Mouse (Mus musculus): ENCODE data around the gene Pabpn1l. TPM values are rescaled to one million over a fixed set of nuclear protein-coding genes. Genes with fewer than 3 reads are reported as not detected.

Pabpn1l gene
- polyA plus RNA-seq, 1 experiment from 2014 or later, result not detected

DNA sequence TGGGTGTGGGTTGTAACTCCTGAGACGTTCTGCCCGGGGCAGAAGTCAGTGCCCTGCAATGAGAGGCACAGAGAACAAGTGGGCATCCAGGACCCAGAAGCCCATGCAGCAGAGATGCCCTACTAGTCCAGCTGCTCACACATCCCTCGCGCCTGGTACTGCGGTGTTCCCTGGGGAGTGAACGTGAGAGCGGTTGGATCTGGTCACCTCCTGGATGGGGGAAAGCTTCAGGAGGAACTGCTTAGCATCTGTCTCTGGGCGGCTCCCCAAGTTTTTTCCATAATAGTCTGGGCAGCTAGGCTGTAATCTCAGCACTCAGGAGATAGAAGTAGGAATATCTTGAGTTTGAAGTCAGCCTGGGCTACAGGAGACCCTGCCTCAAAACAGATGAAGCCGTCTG lies 37.6 kb downstream of the Pabpn1l start:
- no peak for ATAC-seq (replicated peaks; ENCODE audit: insufficient number of reproducible peaks, low FRiP score, low TSS enrichment)
- H3K27ac ChIP-seq (ENCODE audit: low read depth, low read length), result no peak overlapping the region
- H3K27me3 ChIP-seq (ENCODE audit: control insufficient read depth, insufficient read depth, low read length), result no peaks in the 10 kb centered on the region
- 67% methylated on average over 9 of the region's 9 CpGs for whole genome bisulfite sequencing (ENCODE audit: insufficient replicate concordance)
- H3K4me3 ChIP-seq (ENCODE audit: low read depth, low read length), result no peak overlapping the region
- no peaks in the 10 kb centered on the region for H3K9me3 ChIP-seq (replicated peaks; ENCODE audit: control insufficient read depth, low read length)
- peaks cover 2% of the 10 kb centered on the region; the same call in 1 of the 2 replicates for H3K4me1 ChIP-seq (ENCODE audit: control insufficient read depth, insufficient read depth, low read length)
- no peaks in the 10 kb centered on the region for H3K36me3 ChIP-seq (ENCODE audit: control insufficient read depth, insufficient read depth, low read length)
- H3K4me2 ChIP-seq, result no peak overlapping the region
- no peak overlapping the region for H3K9ac ChIP-seq (ENCODE audit: low read depth, low read length)

DNA sequence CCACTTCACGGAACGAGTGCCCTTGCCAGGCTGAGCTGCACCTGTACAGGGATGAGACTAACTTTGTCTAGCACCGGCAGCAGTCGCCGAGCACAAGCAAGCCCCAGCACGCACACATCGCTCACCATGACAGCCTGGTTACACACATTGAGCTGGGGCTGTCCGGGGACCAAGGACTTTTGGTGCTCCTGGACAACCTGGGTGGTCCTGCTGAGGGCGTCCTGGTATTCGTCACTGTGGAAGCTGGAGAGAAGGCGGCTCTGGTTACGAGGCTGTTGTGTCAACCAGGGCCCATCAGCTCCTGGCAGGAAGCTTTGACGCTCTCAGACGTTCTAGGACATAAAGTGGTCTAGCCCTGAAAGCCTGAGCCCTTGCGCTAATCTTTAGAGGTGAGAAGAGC lies 41.6 kb downstream of the Pabpn1l start:
- Histone ChIP-seq H3K27ac (ENCODE audit: low read depth, low read length) (no peak overlapping the region), H3K36me3 (ENCODE audit: control insufficient read depth, insufficient read depth, low read length) (no peaks in the 10 kb centered on the region), H3K27me3 (ENCODE audit: control insufficient read depth, insufficient read depth, low read length) (no peaks in the 10 kb centered on the region), H3K9ac (ENCODE audit: low read depth, low read length) (no peak overlapping the region), H3K4me3 (ENCODE audit: low read depth, low read length) (no peak overlapping the region), H3K4me2 (no peak overlapping the region), H3K4me1 (ENCODE audit: control insufficient read depth, insufficient read depth, low read length) (peaks cover 15% of the 10 kb centered on the region), H3K9me3 (replicated peaks; ENCODE audit: control insufficient read depth, low read length) (no peaks in the 10 kb centered on the region)
- 47% methylated on average over 15 of the region's 15 CpGs for WGBS (ENCODE audit: insufficient replicate concordance)
- no peak for ATAC-seq (replicated peaks; ENCODE audit: insufficient number of reproducible peaks, low FRiP score, low TSS enrichment)

DNA sequence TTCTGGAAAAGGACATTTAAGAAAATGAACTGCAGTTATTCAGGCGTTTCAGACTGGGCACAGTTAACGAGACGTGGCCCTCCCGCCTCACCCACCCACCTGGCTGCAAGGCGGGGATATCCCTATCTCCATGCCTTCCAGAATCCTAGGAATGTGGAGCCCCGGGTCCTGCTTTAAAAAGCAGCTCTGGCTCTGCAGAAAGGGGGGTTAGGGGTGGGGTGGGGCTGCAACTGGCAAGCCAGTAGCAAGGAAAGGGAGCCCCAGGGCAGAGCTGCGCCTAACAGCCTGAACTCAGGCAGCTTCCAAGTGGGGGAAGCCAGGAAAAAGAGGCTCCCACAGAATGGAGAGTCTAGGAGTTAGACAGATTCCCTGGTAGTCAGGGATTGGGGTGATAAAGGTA lies 43.3 kb downstream of the Pabpn1l start:
- Histone ChIP-seq H3K4me1 (ENCODE audit: control insufficient read depth, insufficient read depth, low read length) (peaks cover 32% of the 10 kb centered on the region), H3K36me3 (ENCODE audit: control insufficient read depth, insufficient read depth, low read length) (no peaks in the 10 kb centered on the region; the same call in none of the 2 replicates), H3K9me3 (replicated peaks; ENCODE audit: control insufficient read depth, low read length) (no peaks in the 10 kb centered on the region), H3K9ac (ENCODE audit: low read depth, low read length) (no peak overlapping the region), H3K4me3 (ENCODE audit: low read depth, low read length) (no peak overlapping the region), H3K4me2 (no peak overlapping the region), H3K27ac (ENCODE audit: low read depth, low read length) (no peak overlapping the region), H3K27me3 (ENCODE audit: control insufficient read depth, insufficient read depth, low read length) (no peaks in the 10 kb centered on the region)
- ATAC-seq (replicated peaks; ENCODE audit: insufficient number of reproducible peaks, low FRiP score, low TSS enrichment), result no peak
- 33% methylated on average over 7 of the region's 7 CpGs for WGBS (ENCODE audit: insufficient replicate concordance)

DNA sequence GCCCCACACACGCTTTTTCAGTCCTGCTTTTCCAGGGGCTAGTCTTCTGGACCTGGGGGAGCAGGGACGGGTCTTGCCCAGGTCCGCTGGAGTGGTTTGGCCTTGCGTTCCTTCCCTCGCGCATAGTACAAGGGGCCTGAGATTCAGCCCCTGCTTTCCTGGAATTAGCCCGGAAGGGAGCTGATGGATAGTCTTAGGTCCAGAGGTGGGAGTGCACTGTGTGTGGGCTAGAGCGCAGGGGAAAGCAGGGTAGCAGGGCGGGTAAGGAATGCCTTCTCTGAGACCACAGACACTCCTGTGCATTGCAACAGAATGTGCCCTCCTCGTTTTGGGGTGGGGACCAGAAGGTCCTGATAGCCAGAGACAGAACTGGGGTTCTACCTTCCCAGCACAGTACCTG lies 45.4 kb downstream of the Pabpn1l start:
- 0 out of 2 replicates have a peak overlapping the region, but pooled peaks have one; percentile 8 for H3K9ac ChIP-seq (ENCODE audit: low read depth, low read length)
- 53% methylated on average over 10 of the region's 10 CpGs for WGBS (ENCODE audit: insufficient replicate concordance)
- ATAC-seq (replicated peaks; ENCODE audit: insufficient number of reproducible peaks, low FRiP score, low TSS enrichment), result no peak
- no peak overlapping the region for H3K27ac ChIP-seq (ENCODE audit: low read depth, low read length)
- peaks cover 13% of the 10 kb centered on the region for H3K36me3 ChIP-seq (ENCODE audit: control insufficient read depth, insufficient read depth, low read length)
- peaks cover 35% of the 10 kb centered on the region for H3K4me1 ChIP-seq (ENCODE audit: control insufficient read depth, insufficient read depth, low read length)
- peak overlapping the region; percentile 67; the same call in 1 of the 2 replicates for H3K4me3 ChIP-seq (ENCODE audit: low read depth, low read length)
- H3K9me3 ChIP-seq (replicated peaks; ENCODE audit: control insufficient read depth, low read length), result no peaks in the 10 kb centered on the region
- H3K4me2 ChIP-seq, result peak overlapping the region; percentile 88
- no peaks in the 10 kb centered on the region for H3K27me3 ChIP-seq (ENCODE audit: control insufficient read depth, insufficient read depth, low read length)

DNA sequence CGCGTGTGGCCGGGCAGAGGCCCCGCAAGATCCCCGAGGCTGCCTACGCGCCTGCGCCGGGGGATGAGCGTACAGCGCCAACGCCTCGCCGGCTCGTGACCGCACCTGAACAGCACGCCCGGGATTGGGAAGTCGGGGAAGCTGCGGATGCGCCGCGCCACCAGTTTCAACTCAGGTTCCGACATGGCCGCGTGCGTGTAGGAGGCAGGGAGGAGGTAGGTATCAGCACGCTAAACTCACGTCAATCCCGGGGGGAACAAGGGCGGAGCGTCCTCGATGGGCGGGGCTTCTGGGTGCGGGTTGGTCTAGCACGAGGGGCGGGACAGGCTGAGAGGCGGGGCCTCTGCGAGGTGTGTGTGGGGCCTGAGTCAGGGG lies 45.9 kb downstream of the Pabpn1l start, which contains the start of gene Aprt:
Aprt (minus strand) TSS at position 262 of the 375 bp plus-strand sequence.
- H3K4me1 ChIP-seq (ENCODE audit: control insufficient read depth, insufficient read depth, low read length), result peaks cover 35% of the 10 kb centered on the region
- 1% methylated on average over 39 of the region's 39 CpGs for WGBS (ENCODE audit: insufficient replicate concordance)
- H3K27me3 ChIP-seq (ENCODE audit: control insufficient read depth, insufficient read depth, low read length), result no peaks in the 10 kb centered on the region
- H3K4me3 ChIP-seq (ENCODE audit: low read depth, low read length), result peak within 1 kb of the TSS; percentile 67
- peak within 1 kb of the TSS; percentile 88 for H3K4me2 ChIP-seq
- peak within 1 kb of the TSS; percentile 59 for H3K27ac ChIP-seq (ENCODE audit: low read depth, low read length)
- peaks cover 16% of the 10 kb centered on the region for H3K36me3 ChIP-seq (ENCODE audit: control insufficient read depth, insufficient read depth, low read length)
- ATAC-seq (replicated peaks; ENCODE audit: insufficient number of reproducible peaks, low FRiP score, low TSS enrichment), result peak; percentile 86
- no peaks in the 10 kb centered on the region for H3K9me3 ChIP-seq (replicated peaks; ENCODE audit: control insufficient read depth, low read length)
- H3K9ac ChIP-seq (ENCODE audit: low read depth, low read length), result peak within 1 kb of the TSS; percentile 86

DNA sequence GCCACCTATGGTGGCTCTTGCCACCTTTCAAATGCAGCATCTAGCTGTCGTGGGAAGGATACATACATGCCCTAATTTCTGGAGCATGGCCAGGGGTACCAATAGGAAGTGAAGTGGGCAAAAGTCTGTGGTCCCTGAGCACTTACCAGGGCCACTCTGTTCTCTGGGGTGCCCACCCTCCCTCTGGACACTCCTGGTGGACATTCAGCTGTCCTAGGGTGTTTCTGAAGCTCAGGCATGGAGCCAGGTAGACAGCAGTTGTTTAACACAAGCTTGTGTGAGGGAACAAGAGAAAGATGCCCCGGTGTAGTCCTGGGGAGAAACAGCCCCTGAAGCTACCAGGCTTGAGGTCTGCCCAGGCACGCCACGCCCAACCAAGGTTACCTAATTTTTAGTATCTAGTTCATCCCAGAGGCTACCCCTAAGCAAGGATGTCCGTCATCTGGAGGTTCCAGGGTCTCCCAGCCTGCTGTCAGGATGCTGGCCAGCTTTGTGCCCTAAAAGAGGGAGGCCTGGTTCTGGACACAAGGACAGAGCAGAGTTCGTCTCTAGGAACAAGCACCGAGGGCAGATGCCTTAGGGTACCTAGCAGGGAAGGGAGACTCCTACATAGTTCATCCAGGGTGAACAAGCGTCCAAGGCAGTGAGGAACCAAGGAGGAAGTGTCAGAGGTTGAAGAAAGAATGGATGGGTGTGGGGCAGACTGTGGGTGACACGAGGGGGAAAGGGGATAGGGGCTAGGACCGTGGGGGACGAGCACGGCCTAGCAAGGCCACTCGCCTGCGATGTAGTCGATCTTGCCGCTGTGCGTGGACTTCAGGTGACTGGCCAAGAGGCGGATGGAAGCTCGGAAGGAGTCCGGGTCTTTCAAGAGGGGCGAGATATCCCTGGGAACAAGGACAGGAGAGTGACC lies 46.5 kb downstream of the Pabpn1l start:
- ATAC-seq (replicated peaks; ENCODE audit: insufficient number of reproducible peaks, low FRiP score, low TSS enrichment), result no peak
- Histone ChIP-seq H3K4me3 (ENCODE audit: low read depth, low read length) (peak overlapping the region; percentile 67), H3K27me3 (ENCODE audit: control insufficient read depth, insufficient read depth, low read length) (no peaks in the 10 kb centered on the region), H3K36me3 (ENCODE audit: control insufficient read depth, insufficient read depth, low read length) (peaks cover 23% of the 10 kb centered on the region), H3K9me3 (replicated peaks; ENCODE audit: control insufficient read depth, low read length) (no peaks in the 10 kb centered on the region), H3K4me1 (ENCODE audit: control insufficient read depth, insufficient read depth, low read length) (peaks cover 35% of the 10 kb centered on the region), H3K27ac (ENCODE audit: low read depth, low read length) (peak overlapping the region; percentile 59), H3K4me2 (peak overlapping the region; percentile 88), H3K9ac (ENCODE audit: low read depth, low read length) (peak overlapping the region; percentile 86)
- WGBS (ENCODE audit: insufficient replicate concordance), result 17% methylated on average over 21 of the region's 21 CpGs

DNA sequence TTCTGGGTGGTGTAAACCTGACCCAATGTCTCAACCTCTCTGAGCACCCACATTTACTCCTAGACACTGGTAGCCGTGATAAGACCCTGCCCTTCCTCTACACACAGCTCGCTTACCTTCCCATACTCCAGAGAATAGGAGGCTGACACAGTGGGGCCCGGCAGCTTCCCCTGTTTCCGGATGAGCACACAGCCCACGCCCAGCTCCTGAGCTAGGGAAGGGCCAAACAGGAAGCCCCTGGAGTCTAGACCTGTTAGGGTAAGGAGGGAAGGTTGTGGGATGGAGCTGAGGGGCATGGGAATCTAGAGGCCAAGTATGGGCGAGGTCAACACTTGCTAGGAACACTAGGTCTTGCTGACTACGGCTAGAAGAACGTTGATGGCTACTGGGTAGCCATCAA lies 47.3 kb downstream of the Pabpn1l start:
- H3K4me1 ChIP-seq (ENCODE audit: control insufficient read depth, insufficient read depth, low read length), result peaks cover 35% of the 10 kb centered on the region
- peaks cover 29% of the 10 kb centered on the region for H3K36me3 ChIP-seq (ENCODE audit: control insufficient read depth, insufficient read depth, low read length)
- 0 out of 2 replicates have a peak overlapping the region, but pooled peaks have one; percentile 8 for H3K4me3 ChIP-seq (ENCODE audit: low read depth, low read length)
- peak overlapping the region; percentile 59 for H3K27ac ChIP-seq (ENCODE audit: low read depth, low read length)
- no peaks in the 10 kb centered on the region for H3K27me3 ChIP-seq (ENCODE audit: control insufficient read depth, insufficient read depth, low read length)
- H3K9ac ChIP-seq (ENCODE audit: low read depth, low read length), result no peak overlapping the region; the same call in 1 of the 2 replicates
- peak overlapping the region; percentile 88 for H3K4me2 ChIP-seq
- H3K9me3 ChIP-seq (replicated peaks; ENCODE audit: control insufficient read depth, low read length), result no peaks in the 10 kb centered on the region
- ATAC-seq (replicated peaks; ENCODE audit: insufficient number of reproducible peaks, low FRiP score, low TSS enrichment), result no peak
- WGBS (ENCODE audit: insufficient replicate concordance), result 55% methylated on average over 8 of the region's 8 CpGs

DNA sequence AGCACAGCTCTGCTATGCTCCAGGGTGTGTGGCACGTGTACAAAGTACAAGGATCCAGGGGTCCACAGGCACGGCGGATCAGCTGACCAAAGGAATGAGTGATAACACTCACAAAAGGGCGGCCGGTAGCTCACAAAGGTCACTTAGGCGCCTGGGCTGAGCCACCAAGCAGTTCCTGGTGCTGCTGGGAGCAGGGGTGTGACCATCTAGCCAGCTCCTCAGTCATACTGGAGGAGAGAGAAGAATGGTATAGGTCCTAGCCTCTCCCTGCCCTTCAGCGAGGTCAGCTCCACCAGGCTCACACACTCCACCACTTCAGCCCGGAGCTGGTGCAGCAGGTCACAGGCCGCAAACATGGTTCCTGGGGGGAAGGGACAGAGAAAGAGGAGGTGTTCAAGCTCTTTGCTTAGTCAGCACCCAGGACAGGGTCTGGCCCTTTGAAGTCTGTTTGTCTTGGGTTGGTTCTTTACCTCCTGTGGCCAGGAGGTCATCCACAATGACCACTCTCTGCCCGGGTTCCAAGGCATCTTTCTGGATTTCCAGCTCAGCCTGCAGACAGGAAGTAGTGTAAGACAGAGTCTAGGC lies 47.8 kb downstream of the Pabpn1l start:
- no peaks in the 10 kb centered on the region for H3K9me3 ChIP-seq (replicated peaks; ENCODE audit: control insufficient read depth, low read length)
- 0 out of 2 replicates have a peak overlapping the region, but pooled peaks have one; percentile 8 for H3K4me3 ChIP-seq (ENCODE audit: low read depth, low read length)
- 15% methylated on average over 10 of the region's 10 CpGs for WGBS (ENCODE audit: insufficient replicate concordance)
- H3K4me2 ChIP-seq, result peak overlapping the region; percentile 88
- H3K4me1 ChIP-seq (ENCODE audit: control insufficient read depth, insufficient read depth, low read length), result peaks cover 35% of the 10 kb centered on the region
- H3K9ac ChIP-seq (ENCODE audit: low read depth, low read length), result 0 out of 2 replicates have a peak overlapping the region, but pooled peaks have one; percentile 34
- H3K27ac ChIP-seq (ENCODE audit: low read depth, low read length), result peak overlapping the region; percentile 59
- ATAC-seq (replicated peaks; ENCODE audit: insufficient number of reproducible peaks, low FRiP score, low TSS enrichment), result no peak
- H3K36me3 ChIP-seq (ENCODE audit: control insufficient read depth, insufficient read depth, low read length), result peaks cover 34% of the 10 kb centered on the region
- no peaks in the 10 kb centered on the region for H3K27me3 ChIP-seq (ENCODE audit: control insufficient read depth, insufficient read depth, low read length)
